In the genomic region with DNA sequence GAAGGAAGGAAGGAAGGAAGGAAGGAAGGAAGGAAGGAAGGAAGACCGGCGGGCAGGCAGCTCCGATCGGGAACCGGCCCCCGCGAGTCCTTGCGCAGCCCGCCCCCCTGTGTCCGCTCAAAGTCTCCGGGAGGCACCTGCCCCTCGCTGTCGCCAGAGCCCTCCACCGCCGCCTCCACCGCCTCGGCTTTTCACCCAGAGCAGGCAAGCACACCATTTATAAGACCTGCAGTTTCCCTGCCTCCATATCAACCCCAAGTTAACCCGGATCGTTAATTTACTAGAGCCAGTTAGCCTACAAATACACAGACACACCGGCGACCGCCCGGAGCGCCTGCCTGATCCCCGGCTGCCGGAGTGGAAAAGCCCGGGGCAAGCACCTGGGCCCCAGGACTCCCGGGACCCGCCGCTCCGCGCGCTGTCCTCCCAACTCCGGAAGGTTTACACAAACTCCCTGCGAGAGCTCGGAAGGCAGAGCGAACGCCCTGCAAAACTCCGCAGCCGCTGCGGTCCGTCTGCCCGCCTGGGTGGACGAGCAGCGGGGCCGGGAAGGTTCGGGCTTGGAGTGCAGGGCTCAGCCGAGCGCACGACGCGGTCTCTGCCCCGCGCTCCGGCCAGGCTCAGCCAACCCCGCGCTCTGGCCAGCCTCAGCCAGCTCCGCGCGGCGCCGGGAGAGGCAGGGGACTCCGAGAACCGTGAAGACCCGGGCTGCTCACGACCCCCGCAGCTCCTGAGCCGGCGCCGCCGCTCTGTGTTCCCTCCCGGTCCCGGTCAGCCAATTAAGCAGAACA, we compare ENCODE assay signal across 8 mouse cellular contexts. TPM values are rescaled to one million over a fixed set of nuclear protein-coding genes. Genes with fewer than 3 reads are reported as not detected.
DNase-seq lines count a peak whose midpoint lies in the region; ATAC-seq and TF ChIP-seq lines count a peak whose summit lies in the region.

No protein-coding gene starts in this region.

- no peaks in the 10 kb centered on the region for H3K36me3 ChIP-seq in E14TG2a.4 (ENCODE audit: insufficient read depth, low read length)
- H3K36me3 ChIP-seq in erythroblast, embryonic 14.5 days (ENCODE audit: control insufficient read depth): no peaks in the 10 kb centered on the region; the same call in none of the 2 replicates
- no peaks in the 10 kb centered on the region for H3K36me3 ChIP-seq in heart, embryonic 16.5 days (ENCODE audit: control insufficient read depth, insufficient read depth)
- H3K36me3 ChIP-seq in lung, embryonic 15.5 days: no peaks in the 10 kb centered on the region

- peak overlapping the region; percentile 84 for H3K9ac ChIP-seq in heart, embryonic 16.5 days (ENCODE audit: low read length)
- H3K9ac ChIP-seq in lung, embryonic 15.5 days: peak overlapping the region; percentile 62

- H3K4me3 ChIP-seq in E14TG2a.4 (replicated peaks; ENCODE audit: low read length): peak overlapping the region; percentile 86
- H3K4me3 ChIP-seq in bone marrow macrophage, adult 2 months (ENCODE audit: insufficient read depth, low read length): peak overlapping the region; percentile 71
- peak overlapping the region; percentile 86 for H3K4me3 ChIP-seq in erythroblast, embryonic 14.5 days (replicated peaks)
- peak overlapping the region; percentile 69 for H3K4me3 ChIP-seq in heart, embryonic 16.5 days (ENCODE audit: low read length)
- H3K4me3 ChIP-seq in lung, embryonic 15.5 days: peak overlapping the region; percentile 66

- WGBS in heart, embryonic 16.5 days: under 1% methylated on average over 73 of the region's 73 CpGs
- WGBS in lung, embryonic 15.5 days: under 1% methylated on average over 73 of the region's 73 CpGs

- peak; percentile 77 for DNase-seq in kidney, postnatal 10 days
- peak; percentile 58 for DNase-seq in ovary, postnatal 36 days (ENCODE audit: low spot score)
- peak; percentile 42 for DNase-seq in thymus, postnatal 14 days

- H3K9me3 ChIP-seq in E14TG2a.4 (ENCODE audit: low read length): peaks cover 4% of the 10 kb centered on the region
- H3K9me3 ChIP-seq in erythroblast, embryonic 14.5 days (ENCODE audit: control insufficient read depth, low read length): peaks cover 10% of the 10 kb centered on the region
- H3K9me3 ChIP-seq in heart, embryonic 16.5 days (replicated peaks; ENCODE audit: control insufficient read depth, low read length): peaks cover 6% of the 10 kb centered on the region
- H3K9me3 ChIP-seq in lung, embryonic 15.5 days: no peaks in the 10 kb centered on the region

- peaks cover 73% of the 10 kb centered on the region for H3K27me3 ChIP-seq in E14TG2a.4 (ENCODE audit: insufficient read depth, low read length)
- H3K27me3 ChIP-seq in erythroblast, embryonic 14.5 days (ENCODE audit: control insufficient read depth): peaks cover 48% of the 10 kb centered on the region
- no peaks in the 10 kb centered on the region for H3K27me3 ChIP-seq in heart, embryonic 16.5 days (ENCODE audit: control insufficient read depth, insufficient read depth, low read length)
- peaks cover 41% of the 10 kb centered on the region for H3K27me3 ChIP-seq in lung, embryonic 15.5 days

- peaks cover 42% of the 10 kb centered on the region for H3K4me1 ChIP-seq in E14TG2a.4 (replicated peaks; ENCODE audit: low read depth, low read length)
- H3K4me1 ChIP-seq in bone marrow macrophage, adult 2 months (ENCODE audit: control insufficient read depth, insufficient read depth, low read length): no peaks in the 10 kb centered on the region
- peaks cover 60% of the 10 kb centered on the region for H3K4me1 ChIP-seq in erythroblast, embryonic 14.5 days (ENCODE audit: control insufficient read depth)
- peaks cover 27% of the 10 kb centered on the region for H3K4me1 ChIP-seq in heart, embryonic 16.5 days (ENCODE audit: control insufficient read depth, insufficient read depth, low read length)
- H3K4me1 ChIP-seq in lung, embryonic 15.5 days: peaks cover 29% of the 10 kb centered on the region

- no peak for TF ChIP-seq CTCF in E14TG2a.4 (conservative IDR thresholded peaks at IDR 0.05; ENCODE audit: low read length)
- TF ChIP-seq CTCF in bone marrow macrophage, adult 2 months (IDR thresholded peaks at IDR 0.05; ENCODE audit: low read depth, low read length): no peak

- no peak overlapping the region for H3K27ac ChIP-seq in bone marrow macrophage, adult 2 months (ENCODE audit: insufficient read depth, low read depth, low read length)
- peak overlapping the region; percentile 88 for H3K27ac ChIP-seq in heart, embryonic 16.5 days (ENCODE audit: low read length)
- H3K27ac ChIP-seq in lung, embryonic 15.5 days: peak overlapping the region; percentile 53; the same call in 1 of the 2 replicates

- peak overlapping the region; percentile 72 for H3K4me2 ChIP-seq in heart, embryonic 16.5 days (ENCODE audit: low read depth, low read length)
- H3K4me2 ChIP-seq in lung, embryonic 15.5 days: peak overlapping the region; percentile 100

- ATAC-seq in heart, embryonic 16.5 days (replicated peaks; ENCODE audit: extremely low read depth, insufficient read depth, low FRiP score): peak; percentile 49
- ATAC-seq in lung, embryonic 15.5 days (ENCODE audit: borderline replicate concordance, extremely low read depth, low FRiP score, low TSS enrichment): peak; percentile 62; the same call in 1 of the 2 replicates

- no peak for TF ChIP-seq POLR2A in bone marrow macrophage, adult 2 months (IDR thresholded peaks at IDR 0.05; ENCODE audit: borderline replicate concordance, low read depth, low read length)

RNA-seq across cellular contexts. Expression of gene Dpf3, which starts 0.7 kb away (rescaled TPM):
- polyA plus RNA-seq in bone marrow macrophage, adult 2 months (2012; ENCODE audit: insufficient read depth, insufficient read length, missing spikeins): not detected in 2 replicates
- polyA plus RNA-seq in erythroblast, embryonic 14.5 days (2012): 1.9 and 2.2 TPM in 2 replicates
- polyA plus RNA-seq in heart, embryonic 16.5 days (2015; fragmentation: Nextera tagmentation; extraction: Ambion mirVana): 19.2 and 21.8 TPM in 2 replicates
- 2.7 and 3.7 TPM in 2 replicates for polyA plus RNA-seq in lung, embryonic 15.5 days (2015; fragmentation: Nextera tagmentation; extraction: Ambion mirVana)

RNA-seq across cellular contexts. Expression of gene Dcaf4, which starts 33.4 kb away (rescaled TPM):
- 8.2 and 10.3 TPM in 2 replicates for polyA plus RNA-seq in bone marrow macrophage, adult 2 months (2012; ENCODE audit: insufficient read depth, insufficient read length, missing spikeins)
- 0.53 TPM in 2 replicates for polyA plus RNA-seq in erythroblast, embryonic 14.5 days (2012)
- polyA plus RNA-seq in heart, embryonic 16.5 days (2015; fragmentation: Nextera tagmentation; extraction: Ambion mirVana): 26.9 and 27.4 TPM in 2 replicates
- 21.9 and 24.0 TPM in 2 replicates for polyA plus RNA-seq in lung, embryonic 15.5 days (2015; fragmentation: Nextera tagmentation; extraction: Ambion mirVana)
